Mouse (Mus musculus): Measurements from ENCODE around the gene Sync. TPM values are rescaled to one million over a fixed set of nuclear protein-coding genes. Genes with fewer than 3 reads are reported as not detected.

The Sync gene
- total and polyA plus RNA-seq, 3 experiments: 0.16 TPM; not detected in 2

- in situ Hi-C loops (cut with MboI; ENCODE audit: low pct_ligation_motif_present, low pct_unique_long_range_greater_than_20kb, low sequenced_read_pairs): no loop called here
- Histone ChIP-seq H3K4me1 (ENCODE audit: control insufficient read depth in 1 of 2, insufficient read depth in 2 of 2) (peaks cover 21 to 54% of the 10 kb centered on the region in 2 experiments), H3K79me2 (replicated peaks; ENCODE audit: control insufficient read depth, extremely low read depth, insufficient read depth, poor library complexity, severe bottlenecking) (no peaks in the 10 kb centered on the region), H3K4me2 (ENCODE audit: insufficient read depth, low read depth, poor library complexity, severe bottlenecking) (no peak overlapping the region), H3K4me3 (replicated peaks in 1 of 3; ENCODE audit: low read depth in 2 of 3, low read length in 2 of 3, poor library complexity in 1 of 3) (no peak overlapping the region), H3K27me3 (replicated peaks) (no peaks in the 10 kb centered on the region), H3K9ac (ENCODE audit: insufficient read depth, low read depth) (no peak overlapping the region), H3K27ac (ENCODE audit: insufficient read depth, low read depth) (no peak overlapping the region), H3K9me3 (replicated peaks; ENCODE audit: low read length) (no peaks in the 10 kb centered on the region), H3K36me3 (replicated peaks in 1 of 2; ENCODE audit: control insufficient read depth in 1 of 2, insufficient read depth in 1 of 2, low read length in 1 of 2) (no peaks in the 10 kb centered on the region)
- DNase-seq (ENCODE audit: extremely low read depth): no peak
- dilution Hi-C loops (cut with MboI; ENCODE audit: extremely low pct_ligation_motif_present, extremely low pct_unique_long_range_greater_than_20kb, low sequenced_read_pairs): no loop called here
- TF ChIP-seq HCFC1 (IDR thresholded peaks at IDR 0.05; ENCODE audit: low read depth, low read length) (no peak), CHD1 (IDR thresholded peaks at IDR 0.05; ENCODE audit: low read depth, low read length) (no peak), MXI1 (IDR thresholded peaks at IDR 0.05; ENCODE audit: low read depth, low read length) (no peak), E2F4 (IDR thresholded peaks at IDR 0.05; ENCODE audit: insufficient replicate concordance, low read depth, low read length) (no peak), NRF1 (IDR thresholded peaks at IDR 0.05; ENCODE audit: low read depth, low read length) (no peak), ZNF384 (IDR thresholded peaks at IDR 0.05; ENCODE audit: low read depth, low read length) (no peak), MAX (IDR thresholded peaks at IDR 0.05; ENCODE audit: low read length) (no peak), UBTF (IDR thresholded peaks at IDR 0.05; ENCODE audit: low read depth, low read length) (no peak)
These were observed 26.7 kb upstream of the Sync start for GRCm38 (mm10) chr4:129260678-129261077.

- Histone ChIP-seq H3K9ac (ENCODE audit: insufficient read depth, low read depth) (no peak within 1 kb of the TSS), H3K4me1 (ENCODE audit: control insufficient read depth in 1 of 2, insufficient read depth in 2 of 2) (peaks cover 21 to 53% of the 10 kb centered on the region in 2 experiments), H3K79me2 (replicated peaks; ENCODE audit: control insufficient read depth, extremely low read depth, insufficient read depth, poor library complexity, severe bottlenecking) (no peaks in the 10 kb centered on the region), H3K4me2 (ENCODE audit: insufficient read depth, low read depth, poor library complexity, severe bottlenecking) (peak within 1 kb of the TSS; percentile 11; the same call in 1 of the 2 replicates), H3K27ac (ENCODE audit: insufficient read depth, low read depth) (no peak within 1 kb of the TSS), H3K36me3 (replicated peaks in 1 of 2; ENCODE audit: control insufficient read depth in 1 of 2, insufficient read depth in 1 of 2, low read length in 1 of 2) (no peaks in the 10 kb centered on the region), H3K27me3 (replicated peaks) (no peaks in the 10 kb centered on the region), H3K9me3 (replicated peaks; ENCODE audit: low read length) (no peaks in the 10 kb centered on the region), H3K4me3 (replicated peaks in 1 of 3; ENCODE audit: low read depth in 2 of 3, low read length in 2 of 3, poor library complexity in 1 of 3) (no peak within 1 kb of the TSS)
- in situ Hi-C loops (cut with MboI; ENCODE audit: low pct_ligation_motif_present, low pct_unique_long_range_greater_than_20kb, low sequenced_read_pairs): no loop called here
- no peak for DNase-seq (ENCODE audit: extremely low read depth)
- no peak for TF ChIP-seq CHD2 (IDR thresholded peaks at IDR 0.05; ENCODE audit: low read length)
- no peak for TF ChIP-seq MAFK (IDR thresholded peaks at IDR 0.05; ENCODE audit: insufficient replicate concordance, low read length)
- no peak for TF ChIP-seq NELFE (IDR thresholded peaks at IDR 0.05; ENCODE audit: low read depth, low read length)
- no peak for TF ChIP-seq UBTF (IDR thresholded peaks at IDR 0.05; ENCODE audit: low read depth, low read length)
- no peak for TF ChIP-seq IRF4 (IDR thresholded peaks at IDR 0.05; ENCODE audit: low read depth, low read length)
- TF ChIP-seq USF1 (IDR thresholded peaks at IDR 0.05; ENCODE audit: low read depth, low read length): no peak
- dilution Hi-C loops (cut with MboI; ENCODE audit: extremely low pct_ligation_motif_present, extremely low pct_unique_long_range_greater_than_20kb, low sequenced_read_pairs): no loop called here
These were observed 26.2 kb upstream of the Sync start, which contains the start of gene C77080 for GRCm38 (mm10) chr4:129261196-129261595. C77080 (minus strand) TSS chr4:129261404.

Measured in CH12.LX (cell line).